Mouse (Mus musculus) CH12.LX (cell line): Measurements from ENCODE around the gene Lmnb2.

Source experiments
- CTCF ChIP-seq, 2 experiments: IDR thresholded peaks in 1 of 2; conservative IDR thresholded peaks in 1 of 2; 2 replicates each; pipeline ENCODE4 v1.5.1; 2011 to 2012; ENCODE audit warnings: low read depth in 2 of 2, low read length in 2 of 2, improper control_type of control experiment in 1 of 2, inconsistent platforms in 1 of 2, mild to moderate bottlenecking in 1 of 2, moderate library complexity in 1 of 2
- POLR2A ChIP-seq: IDR thresholded peaks from 2 replicates; pipeline ENCODE4 v1.6.1; 2011; ENCODE audit warnings: low read depth, mild to moderate bottlenecking, improper control_type of control experiment, low read length

DNA sequence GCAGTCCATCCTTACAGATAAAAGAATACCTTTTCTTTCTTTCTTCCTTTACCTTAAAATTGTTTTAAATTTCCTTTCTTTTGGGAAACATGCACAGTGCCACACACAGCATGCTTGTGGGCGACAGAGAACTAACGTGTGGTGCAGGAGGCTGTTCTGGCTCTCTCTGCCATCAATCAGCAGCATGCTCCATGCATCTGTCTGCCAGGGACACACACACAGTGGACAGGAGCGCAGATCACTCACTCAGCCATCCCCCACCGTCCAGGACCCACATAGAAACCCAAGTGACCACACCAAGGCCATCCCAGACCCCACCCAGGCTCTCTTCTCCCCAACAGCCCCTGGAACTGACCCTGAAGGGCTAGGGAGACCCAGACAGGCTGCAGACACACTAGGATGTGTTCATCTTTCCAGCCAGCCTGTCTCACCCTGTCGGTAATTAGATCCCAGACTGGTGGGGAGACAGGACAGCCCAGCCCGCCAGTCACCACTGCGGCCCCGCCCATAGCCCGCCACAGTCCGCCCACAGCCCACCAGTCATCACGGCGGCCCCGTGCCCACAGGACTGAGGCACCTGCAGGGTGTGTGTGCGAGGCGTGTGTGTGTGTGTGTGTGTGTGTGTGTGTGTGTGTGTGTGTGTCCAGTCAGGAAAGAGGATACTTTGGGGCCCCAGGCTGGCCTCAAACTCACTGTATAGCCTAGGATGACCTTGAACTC, 20.9 kb upstream of the Lmnb2 start:
- no peak for TF ChIP-seq CTCF (conservative IDR thresholded peaks at IDR 0.05 in 1 of 2, IDR thresholded peaks at IDR 0.05 in 1 of 2; ENCODE audit: low read depth in 2 of 2, low read length in 2 of 2)
- TF ChIP-seq POLR2A = no peak
